12 mouse cellular contexts compared by ENCODE assay signal in the genomic region with DNA sequence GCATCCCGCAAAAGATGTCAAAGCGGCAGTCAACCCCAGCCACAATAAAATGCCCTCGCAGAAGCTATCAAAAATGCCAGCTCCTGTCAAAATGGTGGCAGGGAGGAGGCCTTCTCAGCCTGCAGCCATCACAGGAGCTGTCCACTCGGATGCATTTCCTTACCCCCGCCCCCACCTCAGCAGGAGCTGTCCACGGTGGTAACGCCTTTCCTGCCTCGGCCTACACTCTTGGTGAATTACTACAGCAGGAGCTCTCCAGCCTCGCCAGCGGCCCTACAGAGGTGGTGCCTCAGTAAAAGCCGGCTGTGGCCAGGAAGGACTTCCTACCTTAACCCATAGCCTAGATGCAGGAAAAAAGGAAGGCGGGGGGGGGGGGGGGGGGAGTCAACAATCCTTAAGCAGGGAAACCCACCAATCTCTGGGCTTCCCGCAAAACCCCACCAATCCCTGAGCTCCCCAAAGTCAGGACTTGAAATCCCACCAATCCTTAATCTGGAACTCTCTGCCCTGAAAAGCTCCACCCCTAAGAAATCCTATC. TPM values are rescaled to one million over a fixed set of nuclear protein-coding genes. Genes with fewer than 3 reads are reported as not detected.
DNase-seq lines count a peak whose midpoint lies in the region; ATAC-seq and TF ChIP-seq lines count a peak whose summit lies in the region.
"Had no signal": no experiment of that assay in that cellular context is flagged by ENCODE, and none has a peak within 500 bp of the region (broad histone marks: within the 10 kb centered on the region; RNA-seq: fewer than 3 reads in every experiment).

No protein-coding gene starts in this region.

- TF ChIP-seq RAD21 in MEL (IDR thresholded peaks at IDR 0.05; ENCODE audit: low read depth, low read length), result no peak

- H3K79me2 ChIP-seq in MEL (ENCODE audit: control insufficient read depth, insufficient read depth, low read length, poor library complexity), result no peaks in the 10 kb centered on the region

- peaks cover 4% of the 10 kb centered on the region; the same call in 1 of the 2 replicates for H3K27me3 ChIP-seq in liver, embryonic 15.5 days
- no peaks in the 10 kb centered on the region for H3K27me3 ChIP-seq in liver, postnatal 0 days (ENCODE audit: insufficient read depth, low read length)
- H3K27me3 ChIP-seq in ES-Bruce4 (ENCODE audit: control insufficient read depth, insufficient read depth, low read length, poor library complexity, severe bottlenecking) (no peaks in the 10 kb centered on the region), MEL (ENCODE audit: control insufficient read depth in 1 of 2, insufficient read depth in 2 of 2, low read length in 2 of 2) (no peaks in the 10 kb centered on the region)
- no peaks in the 10 kb centered on the region for H3K27me3 ChIP-seq in limb, embryonic 11.5 days (ENCODE audit: control insufficient read depth, insufficient read depth, low read length)
- H3K27me3 ChIP-seq: heart, embryonic 15.5 days had no signal

- no peak for TF ChIP-seq CTCF in liver, postnatal 0 days (IDR thresholded peaks at IDR 0.05; ENCODE audit: low read depth)
- TF ChIP-seq CTCF in ES-Bruce4 (IDR thresholded peaks at IDR 0.05; ENCODE audit: low read depth, low read length) (no peak), MEL (IDR thresholded peaks at IDR 0.05 in 2 of 3, conservative IDR thresholded peaks at IDR 0.05 in 1 of 3; ENCODE audit: control insufficient read depth in 1 of 3, insufficient read depth in 1 of 3, low read depth in 2 of 3, low read length in 3 of 3, poor library complexity in 1 of 3, severe bottlenecking in 1 of 3) (no peak)
- TF ChIP-seq CTCF in layer of hippocampus, adult 2 months (conservative IDR thresholded peaks at IDR 0.05), result no peak

- no peak for DNase-seq in liver, postnatal 0 days
- DNase-seq in MEL (ENCODE audit: low read depth, low spot score), result peak; percentile 18
- peak; percentile 33 for DNase-seq in limb, embryonic 11.5 days (ENCODE audit: low spot score)
- no peak for DNase-seq in layer of hippocampus, adult 2 months (ENCODE audit: low spot score in 2 of 2)
- no peak for DNase-seq in ovary, postnatal 36 days (ENCODE audit: low spot score)
- DNase-seq in kidney, adult 8-10 months, result no peak
- DNase-seq: kidney, adult 18-20 months; thymus, postnatal 4 days had no signal

- peaks cover 27% of the 10 kb centered on the region for H3K4me1 ChIP-seq in liver, embryonic 15.5 days (replicated peaks)
- peaks cover 17% of the 10 kb centered on the region for H3K4me1 ChIP-seq in liver, postnatal 0 days (ENCODE audit: insufficient read depth)
- H3K4me1 ChIP-seq in ES-Bruce4 (ENCODE audit: control insufficient read depth, insufficient read depth, low read length) (no peaks in the 10 kb centered on the region), MEL (ENCODE audit: control insufficient read depth in 1 of 2, insufficient read depth in 2 of 2, low read length in 2 of 2) (peaks cover 0 to 6% of the 10 kb centered on the region in 2 experiments; a peak in 2 of 4 replicates)
- H3K4me1 ChIP-seq in limb, embryonic 11.5 days (ENCODE audit: control insufficient read depth, insufficient read depth, low read length), result peaks cover 11% of the 10 kb centered on the region

- no peak overlapping the region for H3K9ac ChIP-seq in liver, embryonic 15.5 days
- no peak overlapping the region for H3K9ac ChIP-seq in liver, postnatal 0 days (replicated peaks)
- H3K9ac ChIP-seq in ES-Bruce4 (ENCODE audit: low read depth, poor library complexity, severe bottlenecking) (no peak overlapping the region), MEL (ENCODE audit: control insufficient read depth, low read depth, low read length, poor library complexity, severe bottlenecking) (no peak overlapping the region)
- H3K9ac ChIP-seq in limb, embryonic 11.5 days (ENCODE audit: low read length), result no peak overlapping the region

- no peaks in the 10 kb centered on the region for H3K9me3 ChIP-seq in liver, embryonic 15.5 days (replicated peaks)
- no peaks in the 10 kb centered on the region for H3K9me3 ChIP-seq in liver, postnatal 0 days (ENCODE audit: low read length)
- H3K9me3 ChIP-seq in ES-Bruce4 (replicated peaks; ENCODE audit: control insufficient read depth, insufficient read depth, low read length, poor library complexity, severe bottlenecking), result no peaks in the 10 kb centered on the region
- H3K9me3 ChIP-seq in MEL (replicated peaks; ENCODE audit: insufficient read depth, low read length), result no peaks in the 10 kb centered on the region
- no peaks in the 10 kb centered on the region for H3K9me3 ChIP-seq in limb, embryonic 11.5 days (ENCODE audit: control insufficient read depth, low read length)
- H3K9me3 ChIP-seq: heart, embryonic 15.5 days had no signal

- no peak for TF ChIP-seq EP300 in liver, postnatal 0 days (IDR thresholded peaks at IDR 0.05; ENCODE audit: low read depth)
- peak; percentile 75; the same call in 1 of the 2 replicates for TF ChIP-seq EP300 in ES-Bruce4 (IDR thresholded peaks at IDR 0.05; ENCODE audit: insufficient read depth, low read depth, low read length)
- TF ChIP-seq EP300 in MEL (IDR thresholded peaks at IDR 0.05; ENCODE audit: low read depth in 1 of 2, low read length in 2 of 2), result no peak

- 61% methylated on average over 13 of the region's 13 CpGs for WGBS in liver, embryonic 15.5 days (ENCODE audit: insufficient replicate concordance)
- 68% methylated on average over 12 of the region's 13 CpGs for WGBS in liver, postnatal 0 days (ENCODE audit: insufficient replicate concordance)
- WGBS in limb, embryonic 11.5 days, result 48% methylated on average over 12 of the region's 13 CpGs

- no peak overlapping the region for H3K27ac ChIP-seq in liver, embryonic 15.5 days (replicated peaks)
- H3K27ac ChIP-seq in liver, postnatal 0 days (ENCODE audit: low read depth), result no peak overlapping the region
- H3K27ac ChIP-seq in ES-Bruce4 (ENCODE audit: insufficient read depth, low read length) (no peak overlapping the region), MEL (ENCODE audit: control insufficient read depth, low read depth, low read length) (no peak overlapping the region)
- no peak overlapping the region for H3K27ac ChIP-seq in limb, embryonic 11.5 days (replicated peaks; ENCODE audit: low read depth, low read length)
- H3K27ac ChIP-seq in layer of hippocampus, adult 2 months, result no peak overlapping the region

- TF ChIP-seq POLR2A in ES-Bruce4 (IDR thresholded peaks at IDR 0.05; ENCODE audit: insufficient read depth, low read length), result no peak
- TF ChIP-seq POLR2A in MEL (IDR thresholded peaks at IDR 0.05; ENCODE audit: control insufficient read depth in 1 of 2, insufficient read depth in 1 of 2, low read depth in 1 of 2, low read length in 2 of 2, poor library complexity in 1 of 2), result no peak

- H3K4me2 ChIP-seq in liver, embryonic 15.5 days, result peak overlapping the region; percentile 99; the same call in 1 of the 2 replicates
- H3K4me2 ChIP-seq in liver, postnatal 0 days (ENCODE audit: low read depth, low read length), result no peak overlapping the region
- H3K4me2 ChIP-seq in limb, embryonic 11.5 days (ENCODE audit: low read depth, severe bottlenecking), result no peak overlapping the region

- ATAC-seq in liver, embryonic 15.5 days (ENCODE audit: insufficient read depth), result no peak
- ATAC-seq in liver, postnatal 0 days, result no peak
- no peak for ATAC-seq in limb, embryonic 11.5 days (ENCODE audit: insufficient number of reproducible peaks, low FRiP score, low TSS enrichment, low read depth)

- H3K36me3 ChIP-seq in liver, embryonic 15.5 days (replicated peaks), result no peaks in the 10 kb centered on the region
- no peaks in the 10 kb centered on the region for H3K36me3 ChIP-seq in liver, postnatal 0 days (replicated peaks; ENCODE audit: insufficient read depth, low read length)
- H3K36me3 ChIP-seq in ES-Bruce4 (ENCODE audit: control insufficient read depth, insufficient read depth, low read length, poor library complexity, severe bottlenecking), result no peaks in the 10 kb centered on the region
- H3K36me3 ChIP-seq in MEL (ENCODE audit: control insufficient read depth in 1 of 2, insufficient read depth in 2 of 2, low read length in 2 of 2), result peaks cover 0 to 4% of the 10 kb centered on the region in 2 experiments; a peak in 2 of 4 replicates
- no peaks in the 10 kb centered on the region for H3K36me3 ChIP-seq in limb, embryonic 11.5 days (ENCODE audit: control insufficient read depth, insufficient read depth, low read length)

- no peak overlapping the region for H3K4me3 ChIP-seq in liver, embryonic 15.5 days (replicated peaks)
- no peak overlapping the region for H3K4me3 ChIP-seq in liver, postnatal 0 days (ENCODE audit: low read depth, low read length)
- H3K4me3 ChIP-seq in ES-Bruce4 (ENCODE audit: low read depth, low read length) (no peak overlapping the region), MEL (ENCODE audit: control insufficient read depth in 1 of 2, insufficient read depth in 1 of 2, low read depth in 2 of 2, low read length in 2 of 2) (no peak overlapping the region)
- no peak overlapping the region for H3K4me3 ChIP-seq in limb, embryonic 11.5 days (ENCODE audit: low read depth, low read length)
- no peak overlapping the region for H3K4me3 ChIP-seq in layer of hippocampus, adult 2 months

RNA-seq across cellular contexts. Expression of a gene that starts 1.2 kb away (rescaled TPM):
- polyA plus RNA-seq in liver, embryonic 15.5 days (2015; fragmentation: Nextera tagmentation; extraction: Ambion mirVana), result 6.3 TPM in 2 replicates
- 7.1 and 7.2 TPM in 2 replicates for polyA plus RNA-seq in liver, postnatal 0 days (2015; fragmentation: Nextera tagmentation; extraction: Ambion mirVana)
- polyA plus RNA-seq in ES-Bruce4 (2011; ENCODE audit: insufficient read depth, insufficient read length, low read depth, missing spikeins) (18.5 and 19.7 TPM in 2 replicates), MEL (2012; ENCODE audit: insufficient read depth in 1 of 2, insufficient read length in 2 of 2, low read depth in 1 of 2, low replicate concordance in 2 of 2, missing spikeins in 1 of 2) (10 to 100 TPM in 1 of 2 experiments, not detected in 1; 16.2 TPM)
- 12.9 and 15.2 TPM in 2 replicates for total RNA-seq in MEL (2012; rRNA removed)
- polyA plus RNA-seq in limb, embryonic 11.5 days (2014; fragmentation: Nextera tagmentation; extraction: Ambion mirVana), result 25.8 and 28.1 TPM in 2 replicates
- 10 to 100 TPM; 13.5 to 14.7 TPM for total RNA-seq in layer of hippocampus, adult 2 months (2021)

RNA-seq across cellular contexts. Expression of a gene that starts 12.7 kb away (rescaled TPM):
- 2.3 and 3.1 TPM in 2 replicates for polyA plus RNA-seq in liver, embryonic 15.5 days (2015; fragmentation: Nextera tagmentation; extraction: Ambion mirVana)
- polyA plus RNA-seq in liver, postnatal 0 days (2015; fragmentation: Nextera tagmentation; extraction: Ambion mirVana), result 8.7 and 9.1 TPM in 2 replicates
- polyA plus RNA-seq in ES-Bruce4 (2011; ENCODE audit: insufficient read depth, insufficient read length, low read depth, missing spikeins) (not detected in 2 replicates), MEL (2012; ENCODE audit: insufficient read depth in 1 of 2, insufficient read length in 2 of 2, low read depth in 1 of 2, low replicate concordance in 2 of 2, missing spikeins in 1 of 2) (not detected)
- not detected in 2 replicates for total RNA-seq in MEL (2012; rRNA removed)
- 0.41 TPM in 1 of 2 replicates, not detected in the other for polyA plus RNA-seq in limb, embryonic 11.5 days (2014; fragmentation: Nextera tagmentation; extraction: Ambion mirVana)
- not detected for total RNA-seq in layer of hippocampus, adult 2 months (2021)
- total RNA-seq: left cerebral cortex, adult 8-10 months had no signal
- polyA plus RNA-seq: heart, embryonic 15.5 days had no signal

RNA-seq across cellular contexts. Expression of a gene that starts 30.9 kb away (rescaled TPM):
- 2.0 and 2.9 TPM in 2 replicates for polyA plus RNA-seq in liver, embryonic 15.5 days (2015; fragmentation: Nextera tagmentation; extraction: Ambion mirVana)
- polyA plus RNA-seq in liver, postnatal 0 days (2015; fragmentation: Nextera tagmentation; extraction: Ambion mirVana), result 1.4 and 1.5 TPM in 2 replicates
- polyA plus RNA-seq in ES-Bruce4 (2011; ENCODE audit: insufficient read depth, insufficient read length, low read depth, missing spikeins) (76.8 and 78.6 TPM in 2 replicates), MEL (2012; ENCODE audit: insufficient read depth in 1 of 2, insufficient read length in 2 of 2, low read depth in 1 of 2, low replicate concordance in 2 of 2, missing spikeins in 1 of 2) (10 to 100 TPM in 1 of 2 experiments, not detected in 1; 13.0 TPM)
- total RNA-seq in MEL (2012; rRNA removed), result 6.3 and 7.9 TPM in 2 replicates
- polyA plus RNA-seq in limb, embryonic 11.5 days (2014; fragmentation: Nextera tagmentation; extraction: Ambion mirVana), result 2.8 and 3.6 TPM in 2 replicates
- total RNA-seq in layer of hippocampus, adult 2 months (2021), result 1 to 10 TPM; 7.0 to 7.6 TPM

RNA-seq across cellular contexts. Expression of a gene that starts 35.5 kb away (rescaled TPM):
- polyA plus RNA-seq in liver, embryonic 15.5 days (2015; fragmentation: Nextera tagmentation; extraction: Ambion mirVana), result 9.8 and 16.5 TPM in 2 replicates
- 2.2 and 34.1 TPM in 2 replicates for polyA plus RNA-seq in liver, postnatal 0 days (2015; fragmentation: Nextera tagmentation; extraction: Ambion mirVana)
- polyA plus RNA-seq in ES-Bruce4 (2011; ENCODE audit: insufficient read depth, insufficient read length, low read depth, missing spikeins), result 0.40 and 0.53 TPM in 2 replicates
- total RNA-seq in MEL (2012; rRNA removed), result 0.04 and 0.20 TPM in 2 replicates
- polyA plus RNA-seq in MEL (2012; ENCODE audit: insufficient read depth in 1 of 2, insufficient read length in 2 of 2, low read depth in 1 of 2, low replicate concordance in 2 of 2, missing spikeins in 1 of 2), result under 1 TPM in 1 of 2 experiments, not detected in 1; 0.47 TPM
- 16.0 and 18.8 TPM in 2 replicates for polyA plus RNA-seq in limb, embryonic 11.5 days (2014; fragmentation: Nextera tagmentation; extraction: Ambion mirVana)
- under 1 TPM; 0.81 to 0.84 TPM for total RNA-seq in layer of hippocampus, adult 2 months (2021)

RNA-seq across cellular contexts. Expression of a gene that starts 47.8 kb away (rescaled TPM):
- 13.6 and 15.1 TPM in 2 replicates for polyA plus RNA-seq in liver, embryonic 15.5 days (2015; fragmentation: Nextera tagmentation; extraction: Ambion mirVana)
- 13.5 and 13.7 TPM in 2 replicates for polyA plus RNA-seq in liver, postnatal 0 days (2015; fragmentation: Nextera tagmentation; extraction: Ambion mirVana)
- polyA plus RNA-seq in ES-Bruce4 (2011; ENCODE audit: insufficient read depth, insufficient read length, low read depth, missing spikeins) (41.8 and 43.8 TPM in 2 replicates), MEL (2012; ENCODE audit: insufficient read depth in 1 of 2, insufficient read length in 2 of 2, low read depth in 1 of 2, low replicate concordance in 2 of 2, missing spikeins in 1 of 2) (10 to 100 TPM in 1 of 2 experiments, not detected in 1; 48.9 TPM)
- 11.8 and 13.1 TPM in 2 replicates for total RNA-seq in MEL (2012; rRNA removed)
- 50.7 and 51.3 TPM in 2 replicates for polyA plus RNA-seq in limb, embryonic 11.5 days (2014; fragmentation: Nextera tagmentation; extraction: Ambion mirVana)
- total RNA-seq in layer of hippocampus, adult 2 months (2021), result 10 to 100 TPM; 69.1 to 70.1 TPM

Comparison
In these comparisons a context has a peak if more than half of its experiments do, and no peak if none do; other contexts are left out.
1. DNase-seq: peak in MEL (single experiment) and limb, embryonic 11.5 days (single experiment); none in liver, postnatal 0 days (single experiment), layer of hippocampus, adult 2 months (0 of 2), ovary, postnatal 36 days (single experiment) and kidney, adult 8-10 months (0 of 2).